Mouse (Mus musculus) MEL (cell line): ENCODE data around the gene Lrrfip1.

Source experiments
- BHLHE40 ChIP-seq: IDR thresholded peaks from 2 replicates; pipeline ENCODE4 v1.6.1; 2012; ENCODE audit warnings: low read depth, mild to moderate bottlenecking, inconsistent platforms, low read length, improper control_type of control experiment, borderline replicate concordance
- CHD2 ChIP-seq: IDR thresholded peaks from 2 replicates; pipeline ENCODE4 v1.6.1; 2011; ENCODE audit warnings: low read length, improper control_type of control experiment
- CTCF ChIP-seq, 3 experiments: IDR thresholded peaks in 2 of 3; conservative IDR thresholded peaks in 1 of 3; 2 replicates each; pipeline ENCODE4 v1.5.1; 2011 to 2012; ENCODE audit warnings: low read length in 3 of 3, low read depth in 2 of 3, mild to moderate bottlenecking in 2 of 3, improper control_type of control experiment in 1 of 3, inconsistent platforms in 1 of 3, mixed read lengths in 1 of 3, moderate library complexity in 1 of 3; ENCODE audit not compliant: control insufficient read depth in 1 of 3, insufficient read depth in 1 of 3, poor library complexity in 1 of 3, severe bottlenecking in 1 of 3
- ETS1 ChIP-seq: IDR thresholded peaks from 2 replicates; pipeline ENCODE4 v1.6.1; 2012; ENCODE audit warnings: low read depth, mild to moderate bottlenecking, inconsistent platforms, low read length, improper control_type of control experiment, moderate library complexity
- GABPA ChIP-seq: IDR thresholded peaks from 2 replicates; pipeline ENCODE4 v1.6.1; 2012; ENCODE audit warnings: low read depth, mild to moderate bottlenecking, inconsistent platforms, low read length, improper control_type of control experiment, moderate library complexity
- MAFK ChIP-seq: IDR thresholded peaks from 2 replicates; pipeline ENCODE4 v1.6.1; 2011; ENCODE audit warnings: low read depth, mild to moderate bottlenecking, low read length, improper control_type of control experiment, borderline replicate concordance
- NELFE ChIP-seq: IDR thresholded peaks from 2 replicates; pipeline ENCODE4 v1.6.1; 2011; ENCODE audit warnings: low read depth, low read length, improper control_type of control experiment
- POLR2A ChIP-seq, 2 experiments: IDR thresholded peaks; 2 replicates each; pipeline ENCODE4 v1.6.1; 2011 to 2012; ENCODE audit warnings: low read length in 2 of 2, mild to moderate bottlenecking in 2 of 2, control low read depth in 1 of 2, improper control_type of control experiment in 1 of 2, low read depth in 1 of 2, moderate library complexity in 1 of 2; ENCODE audit not compliant: control insufficient read depth in 1 of 2, insufficient read depth in 1 of 2, poor library complexity in 1 of 2
- RCOR1 ChIP-seq: IDR thresholded peaks from 2 replicates; pipeline ENCODE4 v1.6.1; 2012; ENCODE audit warnings: low read depth, mild to moderate bottlenecking, inconsistent platforms, low read length, improper control_type of control experiment
- SMC3 ChIP-seq: IDR thresholded peaks from 2 replicates; pipeline ENCODE4 v1.6.1; 2011; ENCODE audit warnings: low read depth, low read length, improper control_type of control experiment
- ZC3H11A ChIP-seq: IDR thresholded peaks from 2 replicates; pipeline ENCODE4 v1.6.1; 2012; ENCODE audit warnings: low read depth, mild to moderate bottlenecking, inconsistent platforms, low read length, improper control_type of control experiment
- ZMIZ1 ChIP-seq: IDR thresholded peaks from 2 replicates; pipeline ENCODE4 v1.6.1; 2012; ENCODE audit warnings: low read depth, mild to moderate bottlenecking, inconsistent platforms, low read length, improper control_type of control experiment, moderate library complexity
- ZNF384 ChIP-seq: IDR thresholded peaks from 2 replicates; pipeline ENCODE4 v1.6.1; 2012; ENCODE audit warnings: low read depth, mild to moderate bottlenecking, inconsistent platforms, low read length, improper control_type of control experiment

GRCm38 (mm10) chr1:90974906-90975649 is 23.5 kb upstream of the Lrrfip1 start:
- TF ChIP-seq POLR2A (IDR thresholded peaks at IDR 0.05; ENCODE audit: control insufficient read depth in 1 of 2, insufficient read depth in 1 of 2, low read depth in 1 of 2, low read length in 2 of 2, poor library complexity in 1 of 2) = no peak
- TF ChIP-seq ZMIZ1 = no peak
- TF ChIP-seq RCOR1 = no peak
- no peak for TF ChIP-seq CTCF (IDR thresholded peaks at IDR 0.05 in 2 of 3, conservative IDR thresholded peaks at IDR 0.05 in 1 of 3; ENCODE audit: control insufficient read depth in 1 of 3, insufficient read depth in 1 of 3, low read depth in 2 of 3, low read length in 3 of 3, poor library complexity in 1 of 3, severe bottlenecking in 1 of 3)
- no peak for TF ChIP-seq NELFE
- no peak for TF ChIP-seq SMC3
- no peak for TF ChIP-seq BHLHE40
- no peak for TF ChIP-seq ETS1
- no peak for TF ChIP-seq ZC3H11A
- no peak for TF ChIP-seq CHD2
- no peak for TF ChIP-seq ZNF384
- no peak for TF ChIP-seq MAFK
- TF ChIP-seq GABPA = no peak
